Mouse (Mus musculus): ENCODE measurements around the gene Sucla2.

The Sucla2 gene

DNA sequence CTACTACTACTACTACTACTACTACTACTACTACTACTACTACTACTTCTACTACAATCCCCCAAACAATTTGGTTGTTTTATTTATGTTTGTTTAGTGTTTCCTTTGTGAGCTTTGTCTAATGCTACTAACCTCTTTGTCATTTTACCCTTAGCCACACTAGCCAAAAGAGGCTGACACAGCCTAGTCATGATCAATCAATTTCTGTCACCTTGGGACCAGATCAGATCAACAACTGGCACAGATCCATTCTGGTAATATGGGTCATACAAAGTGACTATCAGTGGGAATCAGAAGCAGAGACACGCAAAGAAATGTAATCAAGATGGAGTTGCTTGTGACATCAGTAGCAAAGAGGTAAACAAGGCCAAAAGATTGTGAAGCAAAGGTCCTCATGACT is 97.9 kb downstream of the Sucla2 start:
- no peak for DNase-seq

DNA sequence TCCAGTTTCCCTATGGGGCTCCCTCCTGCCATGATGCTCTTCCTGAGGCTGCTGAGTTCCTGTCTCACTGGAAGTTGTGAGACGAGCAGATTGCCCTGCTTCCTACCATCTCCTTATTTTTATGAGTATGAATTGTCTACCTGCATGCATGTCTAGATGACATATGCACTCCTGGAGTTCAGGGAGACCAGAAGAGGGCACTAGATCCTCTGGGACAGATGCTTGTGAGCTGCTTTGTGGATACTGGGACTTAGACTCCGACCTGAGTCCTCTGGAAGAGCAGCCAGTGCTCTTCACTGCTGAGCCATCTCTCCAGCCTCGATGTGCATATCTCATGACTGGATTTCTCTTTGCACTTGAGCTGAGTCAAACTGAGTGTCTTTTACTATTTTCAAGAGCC is 100.3 kb downstream of the Sucla2 start:
- no peak for DNase-seq

DNA sequence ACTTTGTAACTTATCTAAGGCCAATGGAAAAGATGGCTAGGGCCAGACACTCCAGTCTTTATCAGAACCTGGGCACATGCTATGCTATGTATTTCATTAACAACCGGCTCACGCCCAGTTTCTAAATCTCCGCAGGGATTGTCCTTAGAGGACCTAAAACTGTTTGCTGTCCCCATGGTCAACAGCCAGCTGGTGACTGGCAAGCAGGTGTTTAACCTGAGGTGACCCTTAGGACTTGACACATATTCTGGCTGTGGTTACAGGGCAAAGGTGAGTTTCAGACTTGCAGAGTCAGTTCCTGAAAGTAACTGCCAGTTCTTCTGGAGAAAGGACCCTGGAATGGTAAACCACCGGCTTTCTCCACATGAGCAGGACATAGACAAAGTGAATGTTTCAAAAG is 106.4 kb downstream of the Sucla2 start:
- no peak for DNase-seq

DNA sequence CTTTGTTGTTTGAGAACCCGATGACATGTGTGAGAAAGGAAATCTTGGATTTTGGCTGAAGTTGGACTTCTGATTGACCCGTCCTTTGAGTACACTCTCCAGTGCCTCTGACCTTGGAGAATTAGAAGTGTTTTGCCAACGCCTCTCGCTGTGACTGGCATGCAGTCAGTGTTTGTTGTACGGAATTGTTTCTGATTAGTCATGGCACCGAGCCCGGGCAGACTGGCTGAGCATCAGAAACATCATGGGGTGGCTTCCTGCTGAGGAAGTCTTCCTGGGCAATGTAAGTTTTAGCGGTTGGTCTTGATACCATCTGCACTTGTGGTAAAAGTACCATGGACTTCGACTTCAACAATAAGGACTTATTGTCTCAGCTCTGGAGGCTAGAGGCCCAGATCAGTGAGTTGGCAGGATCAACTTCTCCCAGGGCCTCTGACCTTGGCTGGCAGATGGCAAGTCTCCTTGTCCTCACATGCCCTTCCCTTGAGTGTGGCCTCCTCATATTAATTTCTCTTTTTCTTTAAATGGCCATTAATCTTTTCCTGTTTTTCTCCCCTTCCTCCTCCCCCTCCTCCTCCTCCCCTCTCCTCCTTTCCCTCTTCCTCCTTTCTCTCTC is 107.6 kb downstream of the Sucla2 start:
- peak; percentile 35 to 58 for DNase-seq

DNA sequence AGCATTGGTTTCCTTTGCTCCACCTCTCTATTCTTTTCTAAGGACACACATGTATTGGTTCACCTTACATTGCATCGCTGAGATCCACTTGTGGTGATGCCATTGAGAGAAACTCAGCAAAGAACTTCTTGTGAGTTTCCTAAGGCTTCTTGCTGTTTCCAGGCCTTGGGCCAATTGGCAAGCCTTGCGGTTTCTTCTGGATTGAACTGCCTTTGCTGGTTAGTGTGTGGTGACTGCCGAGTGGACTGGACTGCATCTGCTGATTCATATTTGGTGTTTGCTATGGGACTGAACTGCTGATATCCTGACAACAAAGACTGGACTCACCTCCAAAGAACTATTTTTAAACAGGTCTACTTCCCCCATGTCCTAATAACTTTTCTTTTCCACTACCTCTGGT is 109.2 kb downstream of the Sucla2 start:
- no peak for DNase-seq

DNA sequence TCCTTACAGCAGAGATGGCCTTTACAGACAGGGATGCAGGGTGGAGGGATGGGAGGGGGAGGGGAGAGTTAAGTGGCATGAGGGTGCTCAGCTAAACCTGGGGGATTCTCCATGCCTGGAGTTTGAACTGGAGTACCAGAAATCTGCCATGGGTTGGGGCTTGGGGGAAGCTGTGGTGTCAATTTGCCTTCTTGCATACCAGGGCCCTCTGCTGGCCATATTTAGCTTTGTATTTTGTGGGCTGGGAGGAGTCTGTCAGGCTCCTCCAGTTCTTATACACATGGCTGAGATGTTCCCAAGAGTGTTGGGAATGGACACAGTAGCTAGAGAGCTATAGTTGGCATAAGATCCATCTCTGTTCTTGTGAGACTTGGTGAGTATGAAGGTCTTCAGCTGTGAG is 112.3 kb downstream of the Sucla2 start:
- no peak for DNase-seq

Measured in cerebellum, adult 18-20 months (tissue).